Mouse (Mus musculus) central nervous system, embryonic 11.5 days (tissue): ENCODE data around the gene Olfr705. TPM values are rescaled to one million over a fixed set of nuclear protein-coding genes. Genes with fewer than 3 reads are reported as not detected.

Experiments
- polyA plus RNA-seq: library from polyadenylated mRNA; depleted of rRNA; stranded (reverse); fragments of >200 nt; gene quantifications from 2 replicates; pipeline ENCODE4 v1.2.3, GENCODE M21; 2012; rRNA removed

The Olfr705 gene
- not detected in 2 replicates for polyA plus RNA-seq

GRCm38 (mm10) chr7:106876791-106877190 is at the start of gene Olfr705:
Gene Olfr705, minus strand, starts transcription at chr7:106876891.

GRCm38 (mm10) chr7:106907676-106908075 is 31.0 kb upstream of the Olfr705 start, which contains the start of gene Olfr1532-ps1:
Gene Olfr1532-ps1, plus strand, starts transcription at chr7:106908001.

GRCm38 (mm10) chr7:106901141-106901540 is 24.4 kb upstream of the Olfr705 start, which contains the start of gene Olfr707:
Gene Olfr707, minus strand, starts transcription at chr7:106901241.

GRCm38 (mm10) chr7:106888062-106888461 is 11.4 kb upstream of the Olfr705 start, which contains the start of gene Olfr706:
Gene Olfr706, minus strand, starts transcription at chr7:106888162.

GRCm38 (mm10) chr7:106862885-106863284 is 13.8 kb downstream of the Olfr705 start, which contains the start of gene Olfr704:
Gene Olfr704, plus strand, starts transcription at chr7:106863185.

GRCm38 (mm10) chr7:106843060-106843459 is 33.6 kb downstream of the Olfr705 start, which contains the start of gene Olfr703:
Gene Olfr703, plus strand, starts transcription at chr7:106843360.

GRCm38 (mm10) chr7:106833793-106834192 is 42.9 kb downstream of the Olfr705 start, which contains the start of gene Olfr702:
Gene Olfr702, minus strand, starts transcription at chr7:106833893.

Other genes with a start within 250 kb of the Olfr705 start
- gene Olfr693, start 196.3 kb downstream of the Olfr705 start, polyA plus RNA-seq = not detected in 2 replicates
- gene Olfr694, start 185.1 kb downstream of the Olfr705 start, polyA plus RNA-seq = not detected in 2 replicates
- not detected in 2 replicates for gene Olfr695, start 160.5 kb downstream of the Olfr705 start, polyA plus RNA-seq
- not detected in 2 replicates for gene Olfr697, start 134.4 kb downstream of the Olfr705 start, polyA plus RNA-seq
- not detected in 2 replicates for gene Olfr698, start 121.5 kb downstream of the Olfr705 start, polyA plus RNA-seq
- not detected in 2 replicates for gene Olfr699, start 83.7 kb downstream of the Olfr705 start, polyA plus RNA-seq
- not detected in 2 replicates for gene Olfr700, start 68.1 kb downstream of the Olfr705 start, polyA plus RNA-seq
- not detected in 2 replicates for gene Olfr701, start 62.8 kb downstream of the Olfr705 start, polyA plus RNA-seq
- not detected in 2 replicates for gene Olfr702, start 43.0 kb downstream of the Olfr705 start, polyA plus RNA-seq
- gene Olfr703, start 33.5 kb downstream of the Olfr705 start, polyA plus RNA-seq = not detected in 2 replicates
- gene Olfr704, start 13.7 kb downstream of the Olfr705 start, polyA plus RNA-seq = not detected in 2 replicates
- gene Olfr706, start 11.3 kb upstream of the Olfr705 start, polyA plus RNA-seq = not detected in 2 replicates
- not detected in 2 replicates for gene Olfr707, start 24.4 kb upstream of the Olfr705 start, polyA plus RNA-seq
- gene Olfr1532-ps1, start 31.1 kb upstream of the Olfr705 start, polyA plus RNA-seq = not detected in 2 replicates
- gene Olfr709-ps1, start 55.3 kb upstream of the Olfr705 start, polyA plus RNA-seq = not detected in 2 replicates
- gene Olfr710, start 71.4 kb upstream of the Olfr705 start, polyA plus RNA-seq = not detected in 2 replicates
- gene Olfr6, start 87.0 kb upstream of the Olfr705 start, polyA plus RNA-seq = not detected in 2 replicates
- gene Olfr711, start 98.6 kb upstream of the Olfr705 start, polyA plus RNA-seq = not detected in 2 replicates
- not detected in 2 replicates for gene Olfr2, start 129.2 kb upstream of the Olfr705 start, polyA plus RNA-seq
- gene Olfr713, start 154.3 kb upstream of the Olfr705 start, polyA plus RNA-seq = not detected in 2 replicates
- gene Olfr714, start 194.1 kb upstream of the Olfr705 start, polyA plus RNA-seq = not detected in 2 replicates
- gene Olfr17, start 216.3 kb upstream of the Olfr705 start, polyA plus RNA-seq = not detected in 2 replicates
- gene Olfr715b, start 233.5 kb upstream of the Olfr705 start, polyA plus RNA-seq = not detected in 2 replicates